Mouse (Mus musculus): ENCODE data around the gene S100a2. TPM values are rescaled to one million over a fixed set of nuclear protein-coding genes. Genes with fewer than 3 reads are reported as not detected.

S100a2 gene
- polyA plus RNA-seq, 1 experiment, result not detected

DNA sequence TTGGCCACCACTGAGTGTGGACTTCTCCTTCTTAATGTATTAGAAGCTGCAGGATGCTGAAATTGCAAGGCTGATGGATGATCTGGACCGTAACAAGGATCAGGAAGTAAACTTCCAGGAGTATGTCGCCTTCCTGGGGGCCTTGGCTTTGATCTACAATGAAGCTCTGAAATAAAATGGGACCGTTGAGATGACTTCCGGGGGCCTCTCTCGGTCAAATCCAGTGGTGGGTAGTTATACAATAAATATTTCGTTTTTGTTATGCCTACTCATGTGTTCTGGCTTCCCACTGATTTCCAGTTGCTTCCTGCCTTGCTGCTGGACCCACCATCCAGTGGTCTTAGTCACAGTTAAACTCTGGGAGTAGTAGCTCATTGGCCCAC, 24.1 kb downstream of the S100a2 start:
- peaks cover 29% of the 10 kb centered on the region for H3K79me3 ChIP-seq (ENCODE audit: low read depth)
- H3K79me2 ChIP-seq (ENCODE audit: control insufficient read depth, insufficient read depth), result peaks cover 41% of the 10 kb centered on the region
- H3K27me3 ChIP-seq (ENCODE audit: control insufficient read depth, insufficient read depth, insufficient read length), result no peaks in the 10 kb centered on the region
- peak overlapping the region; percentile 87 for H3K4me3 ChIP-seq (ENCODE audit: insufficient read depth, poor library complexity, severe bottlenecking)
- peaks cover 39% of the 10 kb centered on the region for H3K36me3 ChIP-seq (ENCODE audit: control insufficient read depth, insufficient read depth)
- TF ChIP-seq CTCF (IDR thresholded peaks at IDR 0.05; ENCODE audit: control insufficient read depth, insufficient read depth, insufficient read length), result no peak
- H3ac ChIP-seq (ENCODE audit: control insufficient read depth, insufficient read length, low read depth), result peak overlapping the region; percentile 95

DNA sequence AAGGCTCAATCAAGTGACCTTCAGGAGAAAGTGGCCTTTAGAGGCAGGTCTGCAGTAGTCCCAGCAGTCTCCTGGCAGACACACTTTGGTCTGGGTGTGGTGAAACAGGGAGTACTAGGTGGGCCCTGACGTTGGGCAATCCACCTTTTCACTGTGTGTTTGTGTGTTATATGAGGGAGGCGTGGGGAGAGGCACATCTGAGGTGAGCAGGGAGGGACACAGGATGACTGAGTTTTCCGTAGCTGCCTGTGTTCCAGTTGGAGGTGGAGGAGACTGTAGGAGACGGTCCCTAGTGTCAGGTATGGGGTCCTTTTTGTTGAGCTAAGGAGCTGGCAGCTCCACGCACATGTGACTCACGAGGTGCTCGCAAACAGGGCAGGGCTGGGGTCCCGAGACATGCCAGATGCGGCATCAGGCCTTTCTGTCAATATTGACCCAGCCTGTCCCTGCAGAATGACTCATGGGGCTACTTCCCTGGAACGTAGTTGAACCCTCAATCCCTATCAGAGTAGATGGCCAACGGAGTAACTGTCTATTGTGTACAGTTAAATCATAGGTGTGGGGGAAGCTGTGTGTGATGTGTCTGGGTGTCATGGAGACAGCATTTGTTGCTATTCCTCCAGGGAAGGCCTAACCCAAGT, 24.7 kb downstream of the S100a2 start:
- Histone ChIP-seq H3K79me2 (ENCODE audit: control insufficient read depth, insufficient read depth) (peaks cover 41% of the 10 kb centered on the region), H3K27me3 (ENCODE audit: control insufficient read depth, insufficient read depth, insufficient read length) (no peaks in the 10 kb centered on the region), H3K36me3 (ENCODE audit: control insufficient read depth, insufficient read depth) (peaks cover 43% of the 10 kb centered on the region), H3ac (ENCODE audit: control insufficient read depth, insufficient read length, low read depth) (peak overlapping the region; percentile 95), H3K79me3 (ENCODE audit: low read depth) (peaks cover 29% of the 10 kb centered on the region), H3K4me3 (ENCODE audit: insufficient read depth, poor library complexity, severe bottlenecking) (peak overlapping the region; percentile 87)
- TF ChIP-seq CEBPB (IDR thresholded peaks at IDR 0.05; ENCODE audit: low read depth) (peak; percentile 23), MAX (IDR thresholded peaks at IDR 0.05) (peak; percentile 33), FOSL1 (IDR thresholded peaks at IDR 0.05; ENCODE audit: insufficient read depth, low read length, poor library complexity, severe bottlenecking) (no peak), MYOG (IDR thresholded peaks at IDR 0.05; ENCODE audit: control insufficient read depth, extremely low read depth, insufficient read length) (no peak), USF1 (IDR thresholded peaks at IDR 0.05; ENCODE audit: low read depth) (peak; percentile 38)

DNA sequence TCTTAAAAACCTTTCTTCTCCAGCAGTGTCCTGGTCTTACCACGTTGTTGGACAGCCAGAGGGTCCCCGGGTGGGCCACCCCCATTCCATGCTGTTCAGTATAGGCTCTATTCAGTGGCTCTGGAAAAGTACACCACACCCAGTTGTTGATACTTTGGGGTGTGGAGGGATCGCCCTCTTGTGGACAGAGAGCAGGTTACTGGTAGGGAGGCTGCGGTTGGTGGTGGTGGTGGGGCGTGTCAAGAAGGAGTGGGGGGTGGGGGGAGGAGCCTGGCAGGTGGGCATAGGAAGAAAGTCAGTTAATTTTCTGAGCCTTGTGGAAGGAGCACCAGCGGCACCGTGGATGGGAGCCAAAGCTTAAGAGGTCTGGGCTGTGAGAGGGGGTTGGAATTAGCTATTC, 25.4 kb downstream of the S100a2 start:
- TF ChIP-seq FOSL1 (IDR thresholded peaks at IDR 0.05; ENCODE audit: insufficient read depth, low read length, poor library complexity, severe bottlenecking) (no peak), CTCF (IDR thresholded peaks at IDR 0.05; ENCODE audit: control insufficient read depth, insufficient read depth, insufficient read length) (peak; percentile 80)
- Histone ChIP-seq H3K79me3 (ENCODE audit: low read depth) (peaks cover 29% of the 10 kb centered on the region), H3ac (ENCODE audit: control insufficient read depth, insufficient read length, low read depth) (peak overlapping the region; percentile 95), H3K4me3 (ENCODE audit: insufficient read depth, poor library complexity, severe bottlenecking) (peak overlapping the region; percentile 87), H3K27me3 (ENCODE audit: control insufficient read depth, insufficient read depth, insufficient read length) (no peaks in the 10 kb centered on the region), H3K79me2 (ENCODE audit: control insufficient read depth, insufficient read depth) (peaks cover 41% of the 10 kb centered on the region), H3K36me3 (ENCODE audit: control insufficient read depth, insufficient read depth) (peaks cover 49% of the 10 kb centered on the region)

- peaks cover 29% of the 10 kb centered on the region for H3K79me3 ChIP-seq (ENCODE audit: low read depth)
- no peaks in the 10 kb centered on the region for H3K27me3 ChIP-seq (ENCODE audit: control insufficient read depth, insufficient read depth, insufficient read length)
- TF ChIP-seq MYOG (IDR thresholded peaks at IDR 0.05; ENCODE audit: control insufficient read depth, extremely low read depth, insufficient read length) (no peak), FOSL1 (IDR thresholded peaks at IDR 0.05; ENCODE audit: insufficient read depth, low read length, poor library complexity, severe bottlenecking) (no peak), CTCF (IDR thresholded peaks at IDR 0.05; ENCODE audit: control insufficient read depth, insufficient read depth, insufficient read length) (no peak), USF1 (IDR thresholded peaks at IDR 0.05; ENCODE audit: low read depth) (no peak), MYOD1 (IDR thresholded peaks at IDR 0.05; ENCODE audit: control insufficient read depth, insufficient read length, low read depth) (no peak), MAX (IDR thresholded peaks at IDR 0.05) (no peak), CEBPB (IDR thresholded peaks at IDR 0.05; ENCODE audit: low read depth) (no peak)
- H3K79me2 ChIP-seq (ENCODE audit: control insufficient read depth, insufficient read depth), result peaks cover 41% of the 10 kb centered on the region
- H3K36me3 ChIP-seq (ENCODE audit: control insufficient read depth, insufficient read depth), result peaks cover 50% of the 10 kb centered on the region
- no peak overlapping the region for H3ac ChIP-seq (ENCODE audit: control insufficient read depth, insufficient read length, low read depth)
- peak overlapping the region; percentile 87 for H3K4me3 ChIP-seq (ENCODE audit: insufficient read depth, poor library complexity, severe bottlenecking)
These were observed 25.9 kb downstream of the S100a2 start for GRCm38 (mm10) chr3:90615911-90616310.

- Histone ChIP-seq H3ac (ENCODE audit: control insufficient read depth, insufficient read length, low read depth) (no peak overlapping the region), H3K79me3 (ENCODE audit: low read depth) (peaks cover 29% of the 10 kb centered on the region), H3K4me3 (ENCODE audit: insufficient read depth, poor library complexity, severe bottlenecking) (no peak overlapping the region), H3K27me3 (ENCODE audit: control insufficient read depth, insufficient read depth, insufficient read length) (no peaks in the 10 kb centered on the region), H3K36me3 (ENCODE audit: control insufficient read depth, insufficient read depth) (peaks cover 50% of the 10 kb centered on the region), H3K79me2 (ENCODE audit: control insufficient read depth, insufficient read depth) (peaks cover 41% of the 10 kb centered on the region)
- TF ChIP-seq CEBPB (IDR thresholded peaks at IDR 0.05; ENCODE audit: low read depth) (no peak), MYOG (IDR thresholded peaks at IDR 0.05; ENCODE audit: control insufficient read depth, extremely low read depth, insufficient read length) (no peak), CTCF (IDR thresholded peaks at IDR 0.05; ENCODE audit: control insufficient read depth, insufficient read depth, insufficient read length) (no peak), MAX (IDR thresholded peaks at IDR 0.05) (peak; percentile 83), USF1 (IDR thresholded peaks at IDR 0.05; ENCODE audit: low read depth) (peak; percentile 48), MYOD1 (IDR thresholded peaks at IDR 0.05; ENCODE audit: control insufficient read depth, insufficient read length, low read depth) (no peak)
These were observed 27.5 kb downstream of the S100a2 start for GRCm38 (mm10) chr3:90617586-90617985.

DNA sequence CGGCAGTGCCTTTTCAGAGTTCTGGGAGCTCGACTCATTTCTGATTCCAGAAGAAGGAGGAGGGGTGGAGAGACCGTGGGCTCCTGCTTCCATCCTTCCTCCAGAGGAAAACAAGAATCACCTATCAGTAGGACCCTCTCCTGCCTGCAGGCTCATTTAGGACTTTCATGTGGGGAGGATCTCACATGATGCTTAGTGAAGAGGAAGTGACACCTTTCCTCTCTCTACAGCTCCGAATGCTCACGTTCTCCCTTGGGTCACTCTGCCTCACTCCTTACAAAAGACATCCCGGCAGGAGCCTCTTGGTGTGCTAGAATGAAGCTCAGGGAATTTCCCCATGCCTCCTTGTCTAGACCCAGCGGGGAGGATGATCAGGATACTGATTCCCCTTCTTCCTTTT, 31.5 kb downstream of the S100a2 start:
- no peak overlapping the region for H3ac ChIP-seq (ENCODE audit: control insufficient read depth, insufficient read length, low read depth)
- H3K79me2 ChIP-seq (ENCODE audit: control insufficient read depth, insufficient read depth), result peaks cover 4% of the 10 kb centered on the region
- H3K79me3 ChIP-seq (ENCODE audit: low read depth), result no peaks in the 10 kb centered on the region
- H3K36me3 ChIP-seq (ENCODE audit: control insufficient read depth, insufficient read depth), result peaks cover 28% of the 10 kb centered on the region
- H3K4me3 ChIP-seq (ENCODE audit: insufficient read depth, poor library complexity, severe bottlenecking), result no peak overlapping the region
- no peaks in the 10 kb centered on the region for H3K27me3 ChIP-seq (ENCODE audit: control insufficient read depth, insufficient read depth, insufficient read length)
- TF ChIP-seq FOSL1 (IDR thresholded peaks at IDR 0.05; ENCODE audit: insufficient read depth, low read length, poor library complexity, severe bottlenecking) (no peak), USF1 (IDR thresholded peaks at IDR 0.05; ENCODE audit: low read depth) (no peak), MYOG (IDR thresholded peaks at IDR 0.05; ENCODE audit: control insufficient read depth, extremely low read depth, insufficient read length) (no peak), CTCF (IDR thresholded peaks at IDR 0.05; ENCODE audit: control insufficient read depth, insufficient read depth, insufficient read length) (no peak), CEBPB (IDR thresholded peaks at IDR 0.05; ENCODE audit: low read depth) (no peak), MAX (IDR thresholded peaks at IDR 0.05) (no peak), MYOD1 (IDR thresholded peaks at IDR 0.05; ENCODE audit: control insufficient read depth, insufficient read length, low read depth) (no peak)
